Mouse (Mus musculus) cerebellum, adult 8-10 months (tissue): ENCODE measurements around the gene Psma4.
A peak's percentile ranks its signal among the peaks of the same experiment; 100 is the strongest.
"Not testable (repeated sequence)": the region's sequence is repeated elsewhere in the genome, so short reads cannot be mapped to it uniquely, and the experiment has no call there.

ENCODE experiments used
- DNase-seq: peaks from one replicate; pipeline ENCODE4 v3.0.0; 2022

Psma4 gene

GRCm38 (mm10) chr9:54950575-54951321, at the start of gene Psma4, which contains the start of gene AY074887:
TSS of gene Psma4 (plus strand) at chr9:54950790.
TSS of gene AY074887 (minus strand) at chr9:54950998.
- DNase-seq: peak; percentile 87

- no peak for DNase-seq
Observed at GRCm38 (mm10) chr9:54909446-54909845, 41.1 kb upstream of the Psma4 start.

GRCm38 (mm10) chr9:54915576-54915975, 35.0 kb upstream of the Psma4 start:
- DNase-seq: no peak

GRCm38 (mm10) chr9:54916401-54916800, 34.2 kb upstream of the Psma4 start:
- DNase-seq: peak; percentile 12

GRCm38 (mm10) chr9:54917010-54917677, 33.4 kb upstream of the Psma4 start, which contains the start of gene Hykk:
TSS of gene Hykk (plus strand) at chr9:54917283.
- peak; percentile 88 for DNase-seq

GRCm38 (mm10) chr9:54918191-54918590, 32.4 kb upstream of the Psma4 start:
- DNase-seq: no peak

- no peak for DNase-seq
Observed at GRCm38 (mm10) chr9:54918781-54919180, 31.8 kb upstream of the Psma4 start.

GRCm38 (mm10) chr9:54919946-54920345, 30.6 kb upstream of the Psma4 start:
- no peak for DNase-seq

- no peak for DNase-seq
Observed at GRCm38 (mm10) chr9:54930741-54931140, 19.8 kb upstream of the Psma4 start.

GRCm38 (mm10) chr9:54931765-54932164, 18.8 kb upstream of the Psma4 start:
- DNase-seq: no peak

GRCm38 (mm10) chr9:54932379-54932778, 18.2 kb upstream of the Psma4 start:
- no peak for DNase-seq

- DNase-seq: no peak
Observed at GRCm38 (mm10) chr9:54942071-54942470, 8.5 kb upstream of the Psma4 start.

- DNase-seq: no peak
Observed at GRCm38 (mm10) chr9:54944467-54944866, 6.1 kb upstream of the Psma4 start.

GRCm38 (mm10) chr9:54946256-54946655, 4.3 kb upstream of the Psma4 start:
- DNase-seq: no peak

- no peak for DNase-seq
Observed at GRCm38 (mm10) chr9:54949465-54949864, 1.1 kb upstream of the Psma4 start.

- not testable (repeated sequence) for DNase-seq
Observed at GRCm38 (mm10) chr9:54950162-54950561, 428 bp upstream of the Psma4 start.

- DNase-seq: no peak
Observed at GRCm38 (mm10) chr9:54961059-54961458, 10.5 kb downstream of the Psma4 start.

GRCm38 (mm10) chr9:54963669-54964068, 13.1 kb downstream of the Psma4 start:
- no peak for DNase-seq

GRCm38 (mm10) chr9:54969972-54970637, 19.5 kb downstream of the Psma4 start:
- no peak for DNase-seq

- DNase-seq: no peak
Observed at GRCm38 (mm10) chr9:54980674-54981073, 30.1 kb downstream of the Psma4 start, which contains the start of gene Chrna5. TSS of gene Chrna5 (plus strand) at chr9:54980880.

GRCm38 (mm10) chr9:54981291-54982191, 31.0 kb downstream of the Psma4 start:
- DNase-seq: no peak

- no peak for DNase-seq
Observed at GRCm38 (mm10) chr9:54982401-54982800, 31.8 kb downstream of the Psma4 start.

GRCm38 (mm10) chr9:54990362-54990761, 39.8 kb downstream of the Psma4 start:
- DNase-seq: no peak
